Mouse (Mus musculus): ENCODE results near the gene Sytl1. TPM values are rescaled to one million over a fixed set of nuclear protein-coding genes. Genes with fewer than 3 reads are reported as not detected.
A peak's percentile ranks its signal among the peaks of the same experiment; 100 is the strongest.

Gene Sytl1
- polyA plus RNA-seq, 2 experiments from 2014 or later = 22.1 to 39.4 TPM

DNA sequence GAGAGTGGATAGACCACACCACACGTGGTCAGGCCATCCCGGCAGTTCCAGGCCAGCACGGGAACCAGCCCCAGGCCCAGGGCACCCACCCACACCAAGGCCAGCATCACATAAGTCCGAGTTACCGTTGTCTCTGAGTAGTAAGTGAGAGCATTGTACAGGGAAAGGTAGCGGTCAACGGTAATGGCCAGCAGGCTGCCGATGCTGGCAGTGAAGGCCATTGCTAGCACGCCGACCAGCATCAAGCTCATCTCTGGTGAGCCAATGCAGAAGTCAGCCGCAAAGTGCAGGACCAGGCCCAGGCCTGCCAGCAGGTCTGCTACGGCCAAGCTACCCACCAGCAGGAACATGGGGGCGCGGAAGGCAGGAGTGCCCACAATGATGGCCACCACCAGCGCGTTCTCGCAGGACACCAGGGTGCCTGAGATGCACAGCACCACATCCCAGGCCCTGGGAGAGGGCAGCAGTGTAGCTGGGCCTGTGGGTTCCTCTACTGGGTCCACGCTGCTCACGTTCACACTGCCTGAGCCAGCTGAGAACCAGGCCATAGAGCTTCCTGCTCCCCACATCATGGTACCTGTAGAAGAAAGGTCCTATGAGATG, 52.0 kb downstream of the Sytl1 start:
- no peak for ATAC-seq

DNA sequence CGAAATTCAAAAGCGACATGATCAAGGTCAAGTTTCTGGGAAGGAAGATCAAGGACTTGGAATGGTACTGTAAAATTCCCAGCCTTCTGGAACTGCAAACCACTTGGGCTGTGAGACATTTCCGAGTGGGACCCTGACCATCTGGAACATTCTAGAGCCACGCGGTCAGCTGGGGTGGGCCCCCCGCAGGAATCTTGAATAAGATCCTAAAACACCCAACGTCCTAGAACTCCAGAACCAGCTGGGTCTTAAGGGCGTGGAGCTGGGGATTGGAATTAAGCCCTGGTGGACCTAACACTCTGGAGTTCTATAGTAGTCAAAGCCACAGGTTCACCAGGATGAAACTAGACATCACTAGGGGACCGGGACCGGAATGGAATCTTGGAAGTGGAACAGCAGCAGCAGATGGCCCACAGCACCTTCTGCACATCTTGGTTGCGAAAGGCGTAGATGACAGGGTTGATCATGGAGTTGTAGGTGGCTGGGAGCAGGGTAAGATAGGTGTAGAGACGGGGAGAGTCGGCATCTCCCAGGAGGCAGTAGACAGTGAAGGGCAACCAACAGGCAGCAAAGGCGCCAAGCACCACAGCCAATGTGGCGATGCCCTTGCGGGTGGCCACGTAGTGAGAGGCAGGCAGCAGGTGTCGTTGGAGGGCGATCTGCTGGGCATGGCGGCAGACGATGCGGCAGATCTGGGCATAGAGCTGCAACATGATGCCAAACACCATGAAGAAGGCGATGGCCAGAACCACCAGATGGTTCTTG, 52.7 kb downstream of the Sytl1 start:
- no peak for ATAC-seq

DNA sequence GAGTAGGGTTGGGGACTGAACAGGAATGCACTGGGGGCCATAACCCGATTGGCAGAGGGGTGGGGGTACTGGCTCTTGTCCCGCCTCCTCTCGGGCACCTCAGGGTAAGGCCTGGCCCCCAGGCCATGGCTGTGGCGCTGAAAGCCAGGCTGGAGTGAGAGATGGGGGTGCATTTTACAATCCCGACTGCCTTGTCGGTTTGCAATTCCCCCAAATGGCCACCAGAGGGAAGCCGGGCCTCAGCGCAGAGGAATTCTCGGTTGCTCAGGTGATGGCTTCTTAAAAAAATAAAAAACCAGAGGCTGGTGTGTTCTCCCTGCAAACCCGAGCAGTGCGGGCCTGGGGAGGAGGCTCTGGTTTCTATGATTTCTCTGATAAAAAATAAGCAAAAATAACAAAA, 53.5 kb downstream of the Sytl1 start:
- peak; percentile 51 for ATAC-seq

DNA sequence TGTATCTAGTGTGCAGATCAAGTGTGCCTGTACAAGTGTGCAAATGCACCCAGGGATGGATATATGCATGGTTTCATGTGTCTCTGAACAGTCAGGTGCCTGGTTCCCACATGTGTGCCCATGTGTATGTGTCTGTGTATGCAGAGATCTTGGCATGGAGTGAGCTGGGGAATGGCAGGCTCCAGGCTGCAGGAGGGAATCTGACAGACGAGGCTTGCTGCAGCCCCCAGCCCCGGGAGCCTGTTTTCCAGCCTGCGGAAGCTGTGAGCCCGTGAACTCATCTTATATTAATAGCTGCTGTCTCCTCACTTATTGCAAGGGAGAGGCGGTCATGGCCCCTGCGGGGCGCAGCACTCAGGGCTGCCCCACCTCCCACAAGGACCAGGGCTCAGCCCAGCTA, 58.5 kb downstream of the Sytl1 start:
- no peak for ATAC-seq

DNA sequence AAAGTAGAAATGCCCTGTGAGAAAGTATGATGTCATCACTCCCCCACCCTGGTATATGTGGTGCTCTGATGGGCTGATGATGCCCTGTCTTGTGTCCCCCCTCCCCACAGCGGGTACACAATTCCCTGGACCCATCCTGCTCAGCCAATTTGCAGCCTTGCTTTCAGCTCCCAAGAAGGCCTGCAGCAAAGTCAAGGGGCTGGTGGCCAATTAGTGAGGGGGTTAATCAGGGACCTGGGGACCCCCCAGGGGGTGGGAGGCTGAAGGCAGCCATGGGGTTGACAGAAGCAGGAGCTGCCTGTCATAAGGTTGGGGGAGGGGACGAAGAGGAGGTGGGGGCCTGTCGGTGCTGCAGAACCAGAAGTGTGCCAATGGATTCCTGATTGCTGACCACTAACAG, 59.3 kb downstream of the Sytl1 start:
- no peak for ATAC-seq

Other genes with a start within 250 kb of the Sytl1 start
- gene Wasf2, start 132.6 kb downstream of the Sytl1 start, polyA plus RNA-seq (2017; shearing (Covaris generic)) = 10 to 100 TPM; 69.2 to 76.3 TPM
- under 1 TPM in 1 of 2 experiments, not detected in 1; 0.54 TPM for gene Cd164l2, start 51.0 kb downstream of the Sytl1 start, polyA plus RNA-seq (2017; shearing (Covaris generic))
- gene Gpr3, start 50.6 kb downstream of the Sytl1 start, polyA plus RNA-seq (2017; shearing (Covaris generic)) = not detected
- under 1 TPM in 1 of 2 experiments, not detected in 1; 0.62 TPM for gene Map3k6, start 22.3 kb downstream of the Sytl1 start, polyA plus RNA-seq (2017; shearing (Covaris generic))
- gene Tmem222, start 14.7 kb upstream of the Sytl1 start, polyA plus RNA-seq (2017; shearing (Covaris generic)) = 10 to 100 TPM; 83.4 to 93.2 TPM
- gene Wdtc1, start 90.4 kb upstream of the Sytl1 start, polyA plus RNA-seq (2017; shearing (Covaris generic)) = 1 to 10 TPM; 4.2 to 7.8 TPM
- 10 to 100 TPM in 1 of 2 experiments, 1 to 10 TPM in 1; 9.9 to 19.4 TPM for gene Slc9a1, start 106.6 kb upstream of the Sytl1 start, polyA plus RNA-seq (2017; shearing (Covaris generic))
- gene Tent5b, start 217.0 kb upstream of the Sytl1 start, polyA plus RNA-seq (2017; shearing (Covaris generic)) = not detected
- not detected for gene Trnp1, start 235.4 kb upstream of the Sytl1 start, polyA plus RNA-seq (2017; shearing (Covaris generic))

Data from CD4-positive, CD25-positive, alpha-beta regulatory T cell, adult 4 months (primary cell).